Mouse (Mus musculus): ENCODE data around the gene Fam53b.

- no peak for TF ChIP-seq GATA1 (IDR thresholded peaks at IDR 0.05; ENCODE audit: borderline replicate concordance, low read length)
- no peak for TF ChIP-seq FLI1 (IDR thresholded peaks at IDR 0.05; ENCODE audit: low read length)
Observed at GRCm38 (mm10) chr7:132666516-132666915, 147.2 kb downstream of the Fam53b start.

Measured in megakaryocyte, embryonic 14.5 days (primary cell).